Mouse (Mus musculus) cortical plate, adult 2 months (tissue): Measurements from ENCODE around the gene Ssna1. TPM values are rescaled to one million over a fixed set of nuclear protein-coding genes. Genes with fewer than 3 reads are reported as not detected.

Experiments
- H3K27ac ChIP-seq: fragments of 200-500 bp; 2 replicates; pipeline ENCODE4 v1.5.1; 2012; ENCODE audit warnings: low read length, control low read depth, inconsistent platforms; ENCODE audit not compliant: insufficient read depth
- H3K4me1 ChIP-seq: fragments of 200-500 bp; 2 replicates; pipeline ENCODE4 v1.6.1; 2011; ENCODE audit warnings: low read length; ENCODE audit not compliant: control insufficient read depth, insufficient read depth
- H3K4me3 ChIP-seq: fragments of 200-500 bp; 2 replicates; pipeline ENCODE4 v1.5.1; 2011; ENCODE audit warnings: mild to moderate bottlenecking, low read length, control low read depth; ENCODE audit not compliant: insufficient read depth
- CTCF ChIP-seq: fragments of 200-500 bp; IDR thresholded peaks from 2 replicates; pipeline ENCODE4 v1.5.1; 2011; ENCODE audit warnings: mild to moderate bottlenecking, control low read depth, low read length; ENCODE audit not compliant: insufficient read depth; ENCODE audit errors: extremely low read depth
- POLR2A ChIP-seq: fragments of 200-500 bp; IDR thresholded peaks from 2 replicates; pipeline ENCODE4 v1.6.1; 2011; ENCODE audit warnings: mild to moderate bottlenecking, low read length, control low read depth; ENCODE audit not compliant: insufficient read depth; ENCODE audit errors: extremely low read depth
- polyA plus RNA-seq: library from polyadenylated mRNA; depleted of rRNA; stranded (reverse); fragments of >200 nt; gene quantifications from 2 replicates; pipeline ENCODE4 v1.2.3, GENCODE M21; 2012

Ssna1 gene
- polyA plus RNA-seq, 1 experiment: 93.2 TPM

- TF ChIP-seq POLR2A: no peak
- no peak for TF ChIP-seq CTCF
- no peak overlapping the region for H3K27ac ChIP-seq
- peaks cover 6% of the 10 kb centered on the region; the same call in 1 of the 2 replicates for H3K4me1 ChIP-seq
- peak overlapping the region; percentile 10; the same call in 1 of the 2 replicates for H3K4me3 ChIP-seq
Observed at GRCm38 (mm10) chr2:25304657-25305541, 32.7 kb upstream of the Ssna1 start.

GRCm38 (mm10) chr2:25303931-25304656 is 31.9 kb upstream of the Ssna1 start:
- no peak overlapping the region for H3K27ac ChIP-seq
- H3K4me3 ChIP-seq: no peak overlapping the region
- TF ChIP-seq POLR2A: no peak
- peaks cover 6% of the 10 kb centered on the region; the same call in 1 of the 2 replicates for H3K4me1 ChIP-seq

GRCm38 (mm10) chr2:25303452-25303851 is 31.2 kb upstream of the Ssna1 start:
- H3K27ac ChIP-seq: no peak overlapping the region
- H3K4me1 ChIP-seq: peaks cover 6% of the 10 kb centered on the region; the same call in 1 of the 2 replicates
- no peak for TF ChIP-seq CTCF
- TF ChIP-seq POLR2A: no peak
- H3K4me3 ChIP-seq: no peak overlapping the region

GRCm38 (mm10) chr2:25298046-25298445 is 25.8 kb upstream of the Ssna1 start:
- Histone ChIP-seq H3K27ac (no peak overlapping the region), H3K4me3 (no peak overlapping the region), H3K4me1 (no peaks in the 10 kb centered on the region)
- TF ChIP-seq CTCF: no peak
- TF ChIP-seq POLR2A: no peak

- Histone ChIP-seq H3K4me3 (no peak overlapping the region), H3K4me1 (no peaks in the 10 kb centered on the region), H3K27ac (no peak overlapping the region)
- TF ChIP-seq POLR2A (no peak), CTCF (no peak)
Observed at GRCm38 (mm10) chr2:25297093-25297492, 24.9 kb upstream of the Ssna1 start.

GRCm38 (mm10) chr2:25293706-25294105 is 21.5 kb upstream of the Ssna1 start:
- TF ChIP-seq CTCF (no peak), POLR2A (no peak)
- H3K4me1 ChIP-seq: peaks cover 2% of the 10 kb centered on the region; the same call in 1 of the 2 replicates
- H3K4me3 ChIP-seq: no peak overlapping the region
- H3K27ac ChIP-seq: no peak overlapping the region

GRCm38 (mm10) chr2:25292856-25293255 is 20.6 kb upstream of the Ssna1 start:
- no peak overlapping the region for H3K4me3 ChIP-seq
- H3K4me1 ChIP-seq: peaks cover 3% of the 10 kb centered on the region; the same call in 1 of the 2 replicates
- no peak overlapping the region for H3K27ac ChIP-seq
- TF ChIP-seq CTCF (peak; percentile 62), POLR2A (no peak)

GRCm38 (mm10) chr2:25292054-25292544 is 19.9 kb upstream of the Ssna1 start:
- no peak overlapping the region for H3K4me3 ChIP-seq
- no peak overlapping the region for H3K27ac ChIP-seq
- peaks cover 3% of the 10 kb centered on the region; the same call in 1 of the 2 replicates for H3K4me1 ChIP-seq
- TF ChIP-seq CTCF (no peak), POLR2A (no peak)

- TF ChIP-seq POLR2A (no peak), CTCF (no peak)
- H3K4me3 ChIP-seq: no peak overlapping the region
- 0 out of 2 replicates have a peak overlapping the region, but pooled peaks have one; percentile 22 for H3K27ac ChIP-seq
- H3K4me1 ChIP-seq: peaks cover 3% of the 10 kb centered on the region; the same call in 1 of the 2 replicates
Observed at GRCm38 (mm10) chr2:25291184-25292053, 19.2 kb upstream of the Ssna1 start.
